Mouse (Mus musculus) liver, embryonic 15.5 days (tissue): ENCODE measurements around the gene Icam5. TPM values are rescaled to one million over a fixed set of nuclear protein-coding genes. Genes with fewer than 3 reads are reported as not detected.

Experiments
- ATAC-seq: fragments of 200-750 bp; cut with Nextera tagmentation; 2 replicates; pipeline ENCODE4 v1.8.0; 2017; ENCODE audit warnings: moderate number of reproducible peaks, mild to moderate bottlenecking, moderate library complexity; ENCODE audit not compliant: insufficient read depth
- H3K27ac ChIP-seq: fragments of 300-500 bp; sonication (generic); replicated peaks from 2 replicates; pipeline ENCODE4 v1.5.1; 2015; ENCODE audit warnings: mild to moderate bottlenecking, inconsistent platforms
- H3K27me3 ChIP-seq: fragments of 300-500 bp; sonication (generic); 2 replicates; pipeline ENCODE4 v1.6.1; 2015; ENCODE audit warnings: mild to moderate bottlenecking, inconsistent platforms
- H3K36me3 ChIP-seq: fragments of 300-500 bp; sonication (generic); replicated peaks from 2 replicates; pipeline ENCODE4 v1.6.1; 2015; ENCODE audit warnings: moderate library complexity, mild to moderate bottlenecking, inconsistent platforms
- H3K4me1 ChIP-seq: fragments of 300-500 bp; sonication (generic); replicated peaks from 2 replicates; pipeline ENCODE4 v1.6.1; 2015; ENCODE audit warnings: inconsistent platforms
- H3K4me2 ChIP-seq: fragments of 300-500 bp; sonication (generic); 2 replicates; pipeline ENCODE4 v1.6.1; 2015; ENCODE audit warnings: moderate library complexity, mild to moderate bottlenecking, inconsistent platforms
- H3K4me3 ChIP-seq: fragments of 300-500 bp; sonication (generic); replicated peaks from 2 replicates; pipeline ENCODE4 v1.5.1; 2015; ENCODE audit warnings: mild to moderate bottlenecking, inconsistent platforms
- H3K9ac ChIP-seq: fragments of 300-500 bp; sonication (generic); 2 replicates; pipeline ENCODE4 v1.6.1; 2015; ENCODE audit warnings: moderate library complexity, mild to moderate bottlenecking, inconsistent platforms
- H3K9me3 ChIP-seq: fragments of 300-500 bp; sonication (generic); replicated peaks from 2 replicates; pipeline ENCODE4 v1.6.1; 2016; ENCODE audit warnings: inconsistent platforms
- WGBS: fragments of 180-500 bp; shearing (Covaris S2); methylation state at CpG from one replicate; pipeline ENCODE4 v1.1.7; 2015; ENCODE audit warnings: mixed read lengths; ENCODE audit not compliant: insufficient replicate concordance; 5-methylcytosine and 5-hydroxymethylcytosine counted together
- polyA plus RNA-seq: library from polyadenylated mRNA; unstranded; fragments of >200 nt; fragmentation: Nextera tagmentation; extraction: Ambion mirVana; gene quantifications from 2 replicates; pipeline ENCODE4 v1.2.1, GENCODE M21; 2015

Icam5 gene
- polyA plus RNA-seq, 1 experiment from 2014 or later, result 0.25 TPM

DNA sequence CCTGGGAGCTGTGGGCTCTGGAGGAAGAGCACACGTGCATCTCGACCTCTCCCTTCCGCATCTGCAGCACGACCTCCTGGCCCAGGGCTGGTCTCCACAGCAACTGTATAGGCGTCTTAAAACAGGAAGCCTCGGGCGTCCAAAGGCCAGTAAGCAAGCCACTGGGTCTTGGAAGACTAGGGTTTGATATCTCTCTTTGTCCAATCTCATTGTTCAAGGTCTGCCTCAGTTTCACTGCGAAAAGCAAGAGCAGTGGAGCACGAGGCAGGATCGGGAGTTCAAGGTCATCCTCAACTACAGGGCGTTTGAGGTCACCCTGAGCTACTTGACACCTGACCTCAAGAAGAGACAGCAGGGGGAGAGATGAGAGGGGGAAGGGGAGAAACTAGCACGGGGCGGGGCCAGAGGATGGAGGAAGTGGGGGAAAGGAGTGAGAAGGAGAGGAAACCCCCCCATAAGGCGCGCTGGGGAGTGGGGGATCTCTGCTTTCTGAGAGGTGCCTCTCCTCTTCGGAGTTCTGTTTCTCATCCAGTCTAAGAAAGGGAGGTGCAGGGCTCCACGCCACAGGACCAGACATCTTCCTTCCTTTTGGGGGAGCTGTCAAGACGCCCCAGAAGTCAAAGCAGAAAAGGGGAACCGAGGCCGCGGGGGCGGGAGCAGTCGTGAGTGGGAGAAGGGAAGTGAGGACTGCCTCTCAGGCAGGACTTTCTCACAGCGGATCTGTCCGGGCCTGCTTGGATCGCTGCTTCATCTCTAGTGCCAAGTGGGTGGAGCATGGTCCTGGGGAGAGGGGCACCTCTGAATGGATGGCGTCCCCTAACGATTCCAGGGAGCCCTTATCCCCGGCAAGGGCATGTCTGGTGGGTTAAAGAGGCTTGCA lies 16.9 kb upstream of the Icam5 start:
- H3K4me3 ChIP-seq, result peak overlapping the region; percentile 53
- H3K27me3 ChIP-seq, result peaks cover 59% of the 10 kb centered on the region
- H3K36me3 ChIP-seq, result no peaks in the 10 kb centered on the region
- peak overlapping the region; percentile 68 for H3K4me2 ChIP-seq
- peak overlapping the region; percentile 38; the same call in 1 of the 2 replicates for H3K27ac ChIP-seq
- no peaks in the 10 kb centered on the region for H3K9me3 ChIP-seq
- peak; percentile 35; the same call in 1 of the 2 replicates for ATAC-seq
- peak overlapping the region; percentile 36; the same call in 1 of the 2 replicates for H3K9ac ChIP-seq
- peaks cover 62% of the 10 kb centered on the region for H3K4me1 ChIP-seq
- 4% methylated on average over 29 of the region's 29 CpGs for WGBS

DNA sequence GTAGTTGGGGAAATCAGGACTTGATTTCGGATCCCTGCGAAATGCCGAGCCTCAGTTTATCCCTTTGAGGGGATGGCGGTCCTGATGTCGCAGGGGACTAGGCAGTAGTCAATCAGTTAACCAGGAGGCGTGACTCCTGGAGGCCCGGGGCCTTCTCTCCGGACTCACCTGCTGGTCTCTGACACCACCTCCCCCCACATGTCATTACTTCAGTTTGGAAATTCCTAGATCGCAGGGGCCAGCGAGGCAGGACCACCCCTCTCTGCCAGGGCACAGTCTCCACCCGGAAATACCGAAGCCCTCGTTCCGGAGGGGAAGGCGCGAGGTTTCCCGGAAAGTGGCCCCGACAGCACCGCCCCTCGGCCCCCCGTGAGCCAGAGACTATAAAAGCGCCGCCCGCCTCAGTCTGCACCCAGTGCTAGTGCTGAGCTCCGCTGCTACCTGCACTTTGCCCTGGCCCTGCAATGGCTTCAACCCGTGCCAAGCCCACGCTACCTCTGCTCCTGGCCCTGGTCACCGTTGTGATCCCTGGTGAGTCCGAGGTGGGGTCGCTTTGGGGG lies 16.2 kb upstream of the Icam5 start, which contains the start of gene Icam1:
TSS of gene Icam1 (plus strand) at position 415 of the 560 bp plus-strand sequence.
- Histone ChIP-seq H3K4me1 (peaks cover 59% of the 10 kb centered on the region), H3K4me3 (peak within 1 kb of the TSS; percentile 53), H3K27ac (peak within 1 kb of the TSS; percentile 38; the same call in 1 of the 2 replicates), H3K36me3 (no peaks in the 10 kb centered on the region), H3K27me3 (peaks cover 59% of the 10 kb centered on the region), H3K4me2 (peak within 1 kb of the TSS; percentile 68), H3K9ac (peak within 1 kb of the TSS; percentile 36; the same call in 1 of the 2 replicates), H3K9me3 (no peaks in the 10 kb centered on the region)
- ATAC-seq, result peak; percentile 68
- under 1% methylated on average over 30 of the region's 30 CpGs for WGBS

DNA sequence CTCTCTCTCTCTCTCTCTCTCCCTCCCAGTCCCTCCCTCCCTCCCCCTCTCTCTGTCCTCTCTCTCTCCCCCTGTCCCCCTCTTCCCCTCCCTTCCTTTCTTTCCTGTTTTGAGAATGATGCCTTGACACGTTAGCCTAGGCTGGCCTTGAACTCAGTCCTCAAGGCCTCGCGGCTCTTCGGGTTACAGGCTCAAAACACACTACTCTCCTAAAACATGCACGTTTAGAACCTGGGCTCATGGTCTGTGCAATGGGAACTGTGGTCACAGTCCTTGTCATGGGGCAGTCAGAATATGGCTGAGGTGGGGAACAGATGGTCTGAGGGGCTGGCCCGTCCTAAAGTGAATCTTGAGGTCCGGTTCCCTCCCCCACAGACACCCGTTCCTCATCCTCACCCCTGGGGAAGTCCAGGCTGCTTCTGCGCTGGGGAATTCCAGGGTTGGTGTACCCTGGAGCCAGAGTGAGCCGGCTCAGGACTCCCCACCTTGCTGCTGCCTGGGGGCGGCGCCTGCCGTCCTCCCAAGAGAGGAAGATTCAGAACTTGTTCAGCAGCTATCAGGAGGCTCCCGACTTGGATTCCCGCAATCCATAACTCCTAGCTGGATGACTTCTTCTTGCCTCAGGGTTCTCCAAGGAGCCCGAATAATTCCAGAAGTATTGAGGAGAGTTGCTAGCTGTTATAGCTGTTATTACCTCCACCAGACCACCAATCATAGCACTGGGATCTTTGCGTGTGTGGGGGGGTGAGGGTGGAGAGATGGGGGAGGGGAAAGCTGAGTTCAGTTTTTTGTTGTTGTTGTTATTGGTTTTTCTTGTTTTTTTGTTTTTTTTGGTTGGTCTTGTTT lies 15.3 kb upstream of the Icam5 start:
- Histone ChIP-seq H3K4me1 (peaks cover 54% of the 10 kb centered on the region), H3K27ac (0 out of 2 replicates have a peak overlapping the region, but pooled peaks have one; percentile 38), H3K27me3 (peaks cover 62% of the 10 kb centered on the region), H3K9ac (peak overlapping the region; percentile 36; the same call in 1 of the 2 replicates), H3K4me3 (peak overlapping the region; percentile 53), H3K4me2 (peak overlapping the region; percentile 68), H3K36me3 (no peaks in the 10 kb centered on the region), H3K9me3 (no peaks in the 10 kb centered on the region)
- WGBS, result 6% methylated on average over 17 of the region's 17 CpGs
- ATAC-seq, result no peak

DNA sequence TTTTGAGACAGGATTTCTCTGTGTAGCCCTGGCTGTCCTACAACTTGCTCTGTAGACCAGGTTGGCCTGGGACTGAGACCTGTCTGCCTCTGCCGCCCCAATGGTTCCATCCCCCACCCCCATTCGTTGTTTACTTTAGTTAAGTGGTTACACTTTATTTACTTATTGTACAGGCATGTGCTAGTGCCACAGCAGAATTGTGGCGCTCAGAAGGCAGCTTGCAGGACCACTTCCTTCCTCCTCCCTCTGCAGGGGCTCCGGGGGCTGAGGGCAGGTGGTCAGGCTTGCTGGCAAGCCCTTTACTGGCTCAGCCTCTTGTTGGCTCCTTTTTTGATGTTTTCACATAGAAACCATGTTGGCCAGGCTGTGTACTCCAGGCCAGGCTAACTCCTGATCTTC lies 14.7 kb upstream of the Icam5 start:
- Histone ChIP-seq H3K27me3 (peaks cover 62% of the 10 kb centered on the region), H3K36me3 (no peaks in the 10 kb centered on the region), H3K9me3 (no peaks in the 10 kb centered on the region), H3K27ac (0 out of 2 replicates have a peak overlapping the region, but pooled peaks have one; percentile 9), H3K9ac (no peak overlapping the region), H3K4me3 (peak overlapping the region; percentile 53), H3K4me1 (peaks cover 48% of the 10 kb centered on the region), H3K4me2 (peak overlapping the region; percentile 68)
- 11% methylated on average over 4 of the region's 4 CpGs for whole genome bisulfite sequencing
- no peak for ATAC-seq

DNA sequence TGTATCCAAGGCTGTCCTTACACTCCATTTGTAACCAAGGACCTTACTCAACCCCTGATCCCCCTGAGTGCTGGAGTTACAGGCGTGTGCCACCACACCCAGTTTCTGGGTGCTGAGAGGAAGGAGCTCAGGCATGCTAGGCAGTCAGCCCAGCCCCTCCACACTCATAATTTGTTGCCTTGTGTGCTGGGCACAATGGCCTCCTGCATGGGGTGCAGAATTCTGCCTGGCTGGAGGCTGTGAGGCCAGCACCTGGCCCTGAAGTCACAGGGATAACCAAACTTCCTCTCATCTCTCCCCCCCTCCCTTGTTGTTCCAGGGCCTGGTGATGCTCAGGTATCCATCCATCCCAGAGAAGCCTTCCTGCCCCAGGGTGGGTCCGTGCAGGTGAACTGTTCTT lies 13.3 kb upstream of the Icam5 start:
- 47% methylated on average over 2 of the region's 2 CpGs for WGBS
- Histone ChIP-seq H3K9me3 (no peaks in the 10 kb centered on the region), H3K4me3 (no peak overlapping the region), H3K27ac (no peak overlapping the region), H3K9ac (no peak overlapping the region), H3K4me1 (peaks cover 42% of the 10 kb centered on the region), H3K27me3 (peaks cover 59% of the 10 kb centered on the region), H3K36me3 (no peaks in the 10 kb centered on the region), H3K4me2 (no peak overlapping the region)
- no peak for ATAC-seq

DNA sequence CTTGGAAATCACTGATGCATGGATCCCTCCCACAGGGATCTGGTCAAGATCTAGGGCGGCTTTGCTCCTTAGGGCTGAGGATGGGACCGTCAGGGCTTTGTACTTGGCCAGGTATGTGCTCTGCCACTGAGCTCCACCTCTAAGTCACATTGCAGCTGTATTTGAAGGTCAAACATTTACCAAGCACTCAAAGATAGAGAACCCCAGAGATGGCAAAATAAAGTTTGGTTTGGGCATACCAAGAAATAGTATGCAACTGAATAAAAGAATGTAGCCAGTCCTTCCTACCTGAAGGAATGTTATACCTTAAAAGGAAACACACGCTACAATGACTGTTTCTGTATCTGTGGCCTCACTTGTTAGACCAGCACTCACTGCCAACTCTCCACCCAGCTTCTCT lies 10.5 kb upstream of the Icam5 start:
- peaks cover 32% of the 10 kb centered on the region for H3K27me3 ChIP-seq
- H3K36me3 ChIP-seq, result 0 out of 2 replicates have a peak, but pooled peaks cover 3% of the 10 kb centered on the region
- 76% methylated on average over 3 of the region's 3 CpGs for WGBS
- no peak overlapping the region for H3K27ac ChIP-seq
- ATAC-seq, result no peak
- no peak overlapping the region for H3K9ac ChIP-seq
- H3K9me3 ChIP-seq, result no peaks in the 10 kb centered on the region
- H3K4me1 ChIP-seq, result peaks cover 29% of the 10 kb centered on the region
- H3K4me3 ChIP-seq, result no peak overlapping the region
- H3K4me2 ChIP-seq, result no peak overlapping the region

DNA sequence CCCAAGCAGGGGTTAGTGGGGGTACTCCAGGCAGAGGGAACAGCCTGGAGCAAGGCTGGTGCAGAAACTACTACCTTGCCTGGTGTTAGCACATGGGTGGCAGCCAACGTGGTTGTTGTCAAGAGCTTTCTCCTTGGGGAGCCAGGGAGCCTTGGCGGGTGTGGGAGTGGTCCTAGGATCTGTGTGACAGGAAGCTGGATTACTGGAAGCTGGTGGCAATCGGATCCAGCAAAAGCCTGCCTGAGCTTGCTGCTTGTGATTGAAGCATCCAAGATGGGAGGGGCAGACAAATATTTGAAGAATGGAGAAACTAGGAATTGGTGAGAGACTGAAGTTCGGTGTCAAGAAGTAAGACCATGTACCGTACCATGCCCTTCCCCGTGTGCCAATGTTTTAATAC lies 9.6 kb upstream of the Icam5 start:
- ATAC-seq, result no peak
- 71% methylated on average over 6 of the region's 6 CpGs for WGBS
- H3K4me2 ChIP-seq, result no peak overlapping the region
- peaks cover 10% of the 10 kb centered on the region; the same call in 1 of the 2 replicates for H3K36me3 ChIP-seq
- peaks cover 22% of the 10 kb centered on the region for H3K27me3 ChIP-seq
- H3K4me1 ChIP-seq, result peaks cover 29% of the 10 kb centered on the region
- H3K9ac ChIP-seq, result no peak overlapping the region
- no peaks in the 10 kb centered on the region for H3K9me3 ChIP-seq
- H3K27ac ChIP-seq, result no peak overlapping the region
- no peak overlapping the region for H3K4me3 ChIP-seq

DNA sequence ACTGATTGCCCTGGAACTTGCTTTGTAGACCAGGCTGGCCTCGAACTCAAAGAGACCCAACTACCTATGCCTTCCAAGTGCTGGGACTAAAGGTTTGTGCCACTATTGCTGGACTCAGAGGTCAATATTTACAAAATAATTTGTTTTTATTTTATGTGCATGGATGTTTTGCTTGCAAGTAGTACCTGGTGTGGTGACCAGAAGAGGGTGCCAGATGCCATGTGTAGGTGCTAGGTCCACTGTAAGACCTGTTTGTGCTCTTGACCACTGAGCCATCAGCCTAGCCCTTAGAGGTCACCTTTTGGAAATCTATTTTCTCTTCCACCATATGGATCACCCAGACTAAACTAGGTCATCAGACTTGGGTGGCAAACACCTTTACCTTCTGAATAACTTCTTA lies 9.1 kb upstream of the Icam5 start:
- WGBS, result 68% methylated on average over 1 of the region's 1 CpGs
- Histone ChIP-seq H3K9ac (no peak overlapping the region), H3K9me3 (no peaks in the 10 kb centered on the region), H3K27me3 (peaks cover 18% of the 10 kb centered on the region), H3K4me1 (peaks cover 30% of the 10 kb centered on the region), H3K27ac (no peak overlapping the region), H3K4me2 (no peak overlapping the region), H3K36me3 (peaks cover 11% of the 10 kb centered on the region), H3K4me3 (no peak overlapping the region)
- ATAC-seq, result no peak

DNA sequence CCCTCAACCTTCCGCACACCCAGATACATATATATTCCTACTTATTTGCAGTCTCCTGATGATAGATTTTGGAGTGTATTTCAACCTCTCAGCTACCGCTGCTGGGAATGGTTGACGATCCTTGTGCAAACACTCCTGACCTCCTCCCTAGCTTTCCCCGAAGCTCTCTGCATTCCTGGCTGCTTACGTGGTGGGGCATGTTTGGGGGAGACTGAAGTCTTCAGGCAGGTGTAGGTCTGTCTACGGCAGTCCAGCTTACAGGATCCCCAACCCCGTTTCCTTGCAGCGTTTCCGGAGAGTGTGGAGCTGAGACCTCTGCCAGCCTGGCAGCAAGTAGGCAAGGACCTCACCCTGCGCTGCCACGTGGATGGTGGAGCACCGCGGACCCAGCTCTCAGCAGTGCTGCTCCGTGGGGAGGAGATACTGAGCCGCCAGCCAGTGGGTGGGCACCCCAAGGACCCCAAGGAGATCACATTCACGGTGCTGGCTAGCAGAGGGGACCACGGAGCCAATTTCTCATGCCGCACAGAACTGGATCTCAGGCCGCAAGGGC lies 6.5 kb upstream of the Icam5 start:
- no peak overlapping the region for H3K4me3 ChIP-seq

DNA sequence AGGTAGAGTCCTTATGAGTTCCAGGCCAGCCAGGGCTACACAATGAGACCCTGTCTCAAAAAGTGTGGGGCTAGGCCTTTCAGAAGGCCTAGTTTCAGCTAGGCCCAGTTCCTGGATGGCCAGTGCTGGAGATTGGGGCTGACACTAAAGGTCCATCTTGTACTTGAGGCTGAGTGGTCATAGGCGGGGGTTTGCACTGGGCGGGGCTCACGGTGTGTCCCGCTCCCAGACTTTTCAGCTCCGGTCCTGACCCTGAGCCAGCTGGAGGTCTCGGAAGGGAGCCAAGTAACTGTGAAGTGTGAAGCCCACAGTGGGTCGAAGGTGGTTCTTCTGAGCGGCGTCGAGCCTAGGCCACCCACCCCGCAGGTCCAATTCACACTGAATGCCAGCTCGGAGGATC lies 5.0 kb upstream of the Icam5 start:
- Histone ChIP-seq H3K4me1 (peaks cover 61% of the 10 kb centered on the region), H3K27me3 (peaks cover 4% of the 10 kb centered on the region), H3K36me3 (peaks cover 11% of the 10 kb centered on the region), H3K27ac (peak overlapping the region; percentile 99), H3K4me3 (no peak overlapping the region), H3K9me3 (no peaks in the 10 kb centered on the region), H3K4me2 (no peak overlapping the region), H3K9ac (no peak overlapping the region)
- WGBS, result 88% methylated on average over 12 of the region's 12 CpGs
- ATAC-seq, result no peak

More for the DNA sequence above, 6.5 kb upstream of the Icam5 start:
- H3K4me2 ChIP-seq, result no peak overlapping the region
- no peak overlapping the region for H3K9ac ChIP-seq
- H3K36me3 ChIP-seq, result peaks cover 11% of the 10 kb centered on the region
- peaks cover 47% of the 10 kb centered on the region for H3K4me1 ChIP-seq
- no peak overlapping the region for H3K27ac ChIP-seq
- no peaks in the 10 kb centered on the region for H3K9me3 ChIP-seq
- 0 out of 2 replicates have a peak, but pooled peaks cover 4% of the 10 kb centered on the region for H3K27me3 ChIP-seq
- no peak for ATAC-seq
- WGBS, result 80% methylated on average over 19 of the region's 19 CpGs
